Mouse (Mus musculus) kidney, adult 10 weeks (tissue): ENCODE measurements around the gene Gm6760. TPM values are rescaled to one million over a fixed set of nuclear protein-coding genes. Genes with fewer than 3 reads are reported as not detected.

Experiments used
- polyA plus RNA-seq: library from polyadenylated mRNA; stranded (reverse); fragments of 350-450 nt; fragmentation: Illumina TruSeq; extraction: RNeasy Lipid Tissue Mini Kit (QIAGEN cat#74804); gene quantifications from one replicate; pipeline ENCODE4 v1.2.3, GENCODE M21; 2014; ENCODE audit warnings: low read depth, low replicate concordance

Gene Gm6760
- polyA plus RNA-seq, result not detected

GRCm38 (mm10) chrX:64152098-64152497 is at the start of gene Gm6760:
Gm6760 (minus strand) TSS chrX:64152198.

DNA sequence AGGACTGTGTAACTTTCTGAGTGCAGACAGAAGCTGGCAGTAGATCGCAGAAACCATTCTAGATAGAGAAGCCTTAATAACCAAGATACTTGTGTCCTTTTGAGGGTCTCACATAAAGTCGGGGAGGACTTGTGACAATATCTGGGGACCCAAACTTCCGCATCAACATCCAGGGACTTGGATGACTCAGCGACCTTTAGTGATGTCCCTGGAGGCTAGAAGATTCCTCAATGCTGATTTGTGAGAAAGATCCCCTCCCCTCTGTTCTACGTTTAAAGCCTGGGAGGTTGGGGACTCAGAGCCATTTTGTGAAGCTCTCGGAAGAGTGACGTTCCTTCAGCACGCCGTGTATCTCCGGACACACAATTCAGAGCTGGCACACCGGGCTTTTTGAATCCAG is 21.2 kb upstream of the Gm6760 start, which contains the start of gene 3830417A13Rik:
3830417A13Rik (plus strand) TSS at position 301 of the 400 bp plus-strand sequence.

Other genes starting within 250 kb of the Gm6760 start
- gene 3830417A13Rik, start 21.4 kb upstream of the Gm6760 start, polyA plus RNA-seq, result not detected
- 1.3 TPM for gene Slitrk4, start 124.8 kb upstream of the Gm6760 start, polyA plus RNA-seq